In the genomic region with DNA sequence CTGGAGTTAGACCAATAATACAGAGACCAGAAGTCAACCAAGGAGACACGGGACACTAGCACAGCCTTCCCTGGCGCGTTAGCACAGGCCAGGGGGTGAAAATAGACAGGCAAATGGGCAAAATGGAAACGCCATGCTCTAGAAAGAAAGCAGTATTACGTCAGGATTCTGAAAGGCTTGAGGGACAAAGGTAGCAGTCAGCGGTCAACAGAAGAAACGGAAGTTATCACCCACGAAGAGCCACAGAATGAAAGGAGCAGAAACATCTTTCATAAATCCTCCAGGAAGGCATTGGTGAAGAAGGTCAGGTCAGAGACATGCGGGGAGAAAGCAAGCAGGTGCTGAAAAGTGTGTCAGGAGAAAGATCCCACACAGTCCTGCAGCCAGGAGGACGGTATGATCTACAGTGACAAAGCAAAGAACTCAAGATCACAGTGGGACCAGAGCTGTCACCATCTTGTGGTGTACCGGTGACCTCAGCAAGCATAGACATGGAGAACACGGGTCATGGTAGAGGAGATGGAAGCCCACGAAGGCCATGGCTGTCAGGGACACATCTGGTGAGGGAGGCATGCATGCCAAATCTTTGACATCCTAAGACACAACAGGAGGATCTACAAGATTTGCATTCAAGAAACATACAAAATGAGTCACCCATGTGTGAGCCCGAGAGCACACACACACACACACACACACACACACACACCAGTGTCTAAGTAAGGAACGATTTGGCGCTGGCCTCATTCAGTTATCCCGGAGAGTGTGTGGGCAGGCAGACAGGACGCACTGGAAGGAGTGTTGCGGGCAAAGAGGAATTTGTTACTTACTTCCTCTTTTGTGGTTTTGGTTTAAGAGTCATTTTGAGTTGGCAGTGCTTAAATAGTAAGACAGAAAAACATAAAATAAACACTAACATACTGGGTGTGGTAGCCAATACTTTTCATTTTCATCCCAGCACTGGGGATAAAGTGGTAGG, we compare ENCODE assay signal across 13 mouse cellular contexts.
A peak's percentile ranks its signal among the peaks of the same experiment; 100 is the strongest.
DNase-seq lines count a peak whose midpoint lies in the region; ATAC-seq and TF ChIP-seq lines count a peak whose summit lies in the region.
"Had no signal": no experiment of that assay in that cellular context is flagged by ENCODE, and none has a peak within 500 bp of the region (broad histone marks: within the 10 kb centered on the region; RNA-seq: fewer than 3 reads in every experiment).

No protein-coding gene starts in this region.

- peak; percentile 58 for ATAC-seq in lung, postnatal 0 days
- peak; percentile 93 to 94 for ATAC-seq in hematopoietic stem cell, adult 5-6 weeks (replicated peaks in 1 of 2; ENCODE audit: insufficient read depth in 1 of 2, low FRiP score in 2 of 2, low TSS enrichment in 1 of 2, low read depth in 1 of 2, poor library complexity in 2 of 2, severe bottlenecking in 2 of 2)
- ATAC-seq: forebrain, embryonic 16.5 days; hindbrain, postnatal 0 days had no signal

- H3K4me2 ChIP-seq in lung, postnatal 0 days (replicated peaks; ENCODE audit: low read depth, low read length), result no peak overlapping the region
- H3K4me2 ChIP-seq: heart, embryonic 12.5 days had no signal

- H3K9ac ChIP-seq in lung, postnatal 0 days (replicated peaks; ENCODE audit: low read depth), result no peak overlapping the region
- H3K9ac ChIP-seq: heart, embryonic 12.5 days had no signal

- H3K27me3 ChIP-seq in lung, postnatal 0 days (replicated peaks; ENCODE audit: insufficient read depth, low read length), result no peaks in the 10 kb centered on the region
- no peaks in the 10 kb centered on the region for H3K27me3 ChIP-seq in kidney, adult 2 months (replicated peaks; ENCODE audit: control insufficient read depth, insufficient read depth, low read length)
- H3K27me3 ChIP-seq: heart, embryonic 12.5 days had no signal

- peak; percentile 75 for DNase-seq in lung, postnatal 0 days (ENCODE audit: low spot score)
- DNase-seq in lung, postnatal 4 days, result no peak
- peak; percentile 76 for DNase-seq in MEL-GATA-1-ER (ENCODE audit: extremely low read depth, low read depth)
- DNase-seq in skeletal muscle tissue, adult 2 months (ENCODE audit: low read depth, low spot score), result peak; percentile 16
- DNase-seq in kidney, adult 2 months, result no peak
- DNase-seq in yolk sac, embryonic 10.5 days (ENCODE audit: low spot score), result no peak
- DNase-seq: thymus, postnatal 14 days had no signal

- H3K4me3 ChIP-seq in lung, postnatal 0 days (ENCODE audit: low read depth, low read length), result no peak overlapping the region
- H3K4me3 ChIP-seq in kidney, adult 2 months (ENCODE audit: insufficient read depth, low read depth, low read length), result no peak overlapping the region
- H3K4me3 ChIP-seq: heart, embryonic 12.5 days; limb, embryonic 10.5 days; midbrain, embryonic 10.5 days had no signal

- no peak for TF ChIP-seq POLR2A in kidney, adult 2 months (IDR thresholded peaks at IDR 0.05; ENCODE audit: low read depth, low read length)

- 0 out of 2 replicates have a peak, but pooled peaks cover 3% of the 10 kb centered on the region for H3K36me3 ChIP-seq in lung, postnatal 0 days (ENCODE audit: insufficient read depth, low read length)
- H3K36me3 ChIP-seq in kidney, adult 2 months (ENCODE audit: control insufficient read depth, insufficient read depth, low read length), result no peaks in the 10 kb centered on the region

- no peak overlapping the region for H3K27ac ChIP-seq in lung, postnatal 0 days (ENCODE audit: low read length)
- H3K27ac ChIP-seq in kidney, adult 2 months (ENCODE audit: insufficient read depth, low read depth, low read length), result no peak overlapping the region
- H3K27ac ChIP-seq: hindbrain, postnatal 0 days; limb, embryonic 10.5 days; midbrain, embryonic 10.5 days had no signal

- no peak for TF ChIP-seq CTCF in lung, postnatal 0 days (IDR thresholded peaks at IDR 0.05)
- no peak for TF ChIP-seq CTCF in kidney, adult 2 months (conservative IDR thresholded peaks at IDR 0.05; ENCODE audit: insufficient read depth, insufficient read length, low read depth, low read length)

- no peaks in the 10 kb centered on the region for H3K9me3 ChIP-seq in lung, postnatal 0 days (ENCODE audit: low read length)
- H3K9me3 ChIP-seq: limb, embryonic 10.5 days had no signal

- WGBS in lung, postnatal 0 days, result 70% methylated on average over 19 of the region's 19 CpGs
- WGBS in kidney, adult 2 months, result 57% methylated on average over 19 of the region's 19 CpGs

- TF ChIP-seq EP300 in lung, postnatal 0 days (IDR thresholded peaks at IDR 0.05), result no peak

- H3K4me1 ChIP-seq in lung, postnatal 0 days (ENCODE audit: insufficient read depth, low read depth, low read length), result peaks cover 4% of the 10 kb centered on the region; the same call in 1 of the 2 replicates
- H3K4me1 ChIP-seq in kidney, adult 2 months (ENCODE audit: control insufficient read depth, insufficient read depth, low read length), result peaks cover 37% of the 10 kb centered on the region
- H3K4me1 ChIP-seq: midbrain, embryonic 10.5 days had no signal

Comparison
In these comparisons a context has a peak if more than half of its experiments do, and no peak if none do; other contexts are left out.
1. DNase-seq: peak in lung, postnatal 0 days (single experiment), MEL-GATA-1-ER (single experiment) and skeletal muscle tissue, adult 2 months (single experiment); none in lung, postnatal 4 days (0 of 2), kidney, adult 2 months (single experiment) and yolk sac, embryonic 10.5 days (single experiment).